Mouse (Mus musculus) spleen, postnatal 4 days (tissue): ENCODE data around the gene Bbs7.

ENCODE experiments used
- DNase-seq, 2 experiments: peaks; one replicate each; pipeline ENCODE4 v3.0.0; 2022; ENCODE audit warnings: low spot score in 2 of 2

Gene Bbs7

GRCm38 (mm10) chr3:36551851-36552384 is 61.4 kb downstream of the Bbs7 start:
- no peak for DNase-seq

- no peak for DNase-seq
Observed at GRCm38 (mm10) chr3:36551343-36551742, 61.9 kb downstream of the Bbs7 start.

GRCm38 (mm10) chr3:36544961-36545360 is 68.3 kb downstream of the Bbs7 start:
- DNase-seq: no peak

DNA sequence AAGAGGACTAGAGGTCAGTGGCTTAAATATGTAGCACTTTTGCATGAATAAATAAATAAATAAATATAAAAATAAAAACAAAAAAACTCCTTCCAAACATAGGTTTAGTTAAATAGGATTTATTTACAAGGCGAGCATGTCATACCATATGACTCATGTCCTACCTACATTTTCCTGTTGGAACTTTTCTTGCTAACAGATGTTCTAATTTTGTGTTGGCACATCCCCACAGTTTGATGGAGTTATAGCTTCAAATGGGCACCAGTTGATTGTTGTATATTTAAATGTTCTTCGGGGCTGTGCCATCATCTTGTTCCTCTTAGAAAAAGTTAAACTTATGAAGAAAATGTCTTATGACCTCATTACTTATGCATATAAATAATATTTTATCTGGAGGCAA is 71.9 kb downstream of the Bbs7 start:
- no peak for DNase-seq

GRCm38 (mm10) chr3:36540756-36541155 is 72.5 kb downstream of the Bbs7 start:
- DNase-seq: no peak

GRCm38 (mm10) chr3:36537701-36538470 is 75.4 kb downstream of the Bbs7 start:
- DNase-seq: no peak

- no peak for DNase-seq
Observed at GRCm38 (mm10) chr3:36536041-36536440, 77.2 kb downstream of the Bbs7 start.

GRCm38 (mm10) chr3:36533201-36533672 is 80.0 kb downstream of the Bbs7 start:
- DNase-seq: no peak

GRCm38 (mm10) chr3:36532738-36533137 is 80.5 kb downstream of the Bbs7 start:
- no peak for DNase-seq

GRCm38 (mm10) chr3:36531979-36532542 is 81.2 kb downstream of the Bbs7 start:
- no peak for DNase-seq

DNA sequence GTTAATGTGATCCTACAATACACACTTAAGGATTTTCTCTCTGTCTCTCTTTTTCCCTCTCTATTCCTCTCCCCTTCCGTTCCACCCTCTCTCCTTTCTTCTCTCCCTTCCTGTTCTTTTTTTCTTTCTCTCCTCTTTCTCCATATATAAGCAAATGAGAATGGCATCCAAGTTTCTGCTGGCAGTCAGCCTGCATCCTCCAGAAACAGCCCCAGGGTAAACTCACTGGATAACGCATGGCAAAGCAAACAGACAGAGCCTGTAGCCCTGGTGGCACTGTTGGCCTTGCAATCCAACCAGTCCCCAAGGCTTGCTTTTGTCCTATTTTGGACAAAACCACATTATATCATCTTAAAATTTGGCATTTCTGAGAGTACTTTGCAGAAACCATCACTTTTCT is 82.0 kb downstream of the Bbs7 start:
- DNase-seq: no peak

DNA sequence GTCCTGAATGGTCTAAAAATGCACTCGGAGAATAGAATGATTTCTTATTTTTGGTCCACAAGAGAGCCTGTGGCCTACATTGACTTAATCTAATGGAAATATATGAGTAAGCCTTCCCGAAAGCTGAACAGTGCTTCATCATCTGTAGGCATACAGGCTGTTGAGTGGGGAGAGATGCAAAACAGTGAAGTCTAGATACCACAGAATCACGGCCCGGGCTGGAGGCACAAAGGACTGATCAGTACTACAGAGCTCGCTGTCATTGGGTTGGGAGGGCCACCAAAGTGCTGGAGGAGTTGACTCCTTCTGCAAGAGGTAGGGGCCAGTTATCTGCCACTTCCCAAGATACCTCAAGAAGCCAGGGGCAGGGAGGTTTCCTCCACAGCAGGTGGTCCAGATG is 82.5 kb downstream of the Bbs7 start:
- no peak for DNase-seq

- no peak for DNase-seq
Observed at GRCm38 (mm10) chr3:36530345-36530744, 82.9 kb downstream of the Bbs7 start.

- no peak for DNase-seq
Observed at GRCm38 (mm10) chr3:36524466-36524865, 88.8 kb downstream of the Bbs7 start.
